Mouse (Mus musculus) limb, embryonic 15.5 days (tissue): ENCODE data around the gene Lhx4. TPM values are rescaled to one million over a fixed set of nuclear protein-coding genes. Genes with fewer than 3 reads are reported as not detected.
A peak's percentile ranks its signal among the peaks of the same experiment; 100 is the strongest.

Experiments
- ATAC-seq: fragments of 200-750 bp; cut with Nextera tagmentation; 2 replicates; pipeline ENCODE4 v1.8.0; 2017; ENCODE audit warnings: low read depth, moderate TSS enrichment; ENCODE audit not compliant: insufficient number of reproducible peaks, low FRiP score, low TSS enrichment
- H3K27ac ChIP-seq: fragments of 300-500 bp; sonication (generic); 2 replicates; pipeline ENCODE4 v1.5.1; 2015; ENCODE audit warnings: moderate library complexity, mild to moderate bottlenecking, inconsistent platforms
- H3K27me3 ChIP-seq: fragments of 300-500 bp; sonication (generic); 2 replicates; pipeline ENCODE4 v1.6.1; 2015; ENCODE audit warnings: inconsistent platforms
- H3K36me3 ChIP-seq: fragments of 300-500 bp; sonication (generic); 2 replicates; pipeline ENCODE4 v1.6.1; 2015; ENCODE audit warnings: inconsistent platforms
- H3K4me1 ChIP-seq: fragments of 300-500 bp; sonication (generic); 2 replicates; pipeline ENCODE4 v1.6.1; 2015; ENCODE audit warnings: inconsistent platforms
- H3K4me2 ChIP-seq: fragments of 300-500 bp; sonication (generic); 2 replicates; pipeline ENCODE4 v1.6.1; 2015; ENCODE audit warnings: mild to moderate bottlenecking, inconsistent platforms
- H3K4me3 ChIP-seq: fragments of 300-500 bp; sonication (generic); 2 replicates; pipeline ENCODE4 v1.5.1; 2015; ENCODE audit warnings: mild to moderate bottlenecking, inconsistent platforms
- H3K9ac ChIP-seq: fragments of 300-500 bp; sonication (generic); 2 replicates; pipeline ENCODE4 v1.6.1; 2015; ENCODE audit warnings: inconsistent platforms
- H3K9me3 ChIP-seq: fragments of 300-500 bp; sonication (generic); 2 replicates; pipeline ENCODE4 v1.6.1; 2016; ENCODE audit warnings: inconsistent platforms
- WGBS: fragments of 180-500 bp; shearing (Covaris S2); methylation state at CpG from one replicate; pipeline ENCODE4 v1.1.7; 2015; 5-methylcytosine and 5-hydroxymethylcytosine counted together
- polyA plus RNA-seq: library from polyadenylated mRNA; unstranded; fragments of >200 nt; fragmentation: Nextera tagmentation; extraction: Ambion mirVana; gene quantifications from 2 replicates; pipeline ENCODE4 v1.2.1, GENCODE M21; 2015

The Lhx4 gene
- polyA plus RNA-seq, 1 experiment from 2014 or later, result 0.04 TPM

- no peak overlapping the region for H3K4me2 ChIP-seq
- no peaks in the 10 kb centered on the region for H3K9me3 ChIP-seq
- 0 out of 2 replicates have a peak, but pooled peaks have one; percentile 41 for ATAC-seq
- H3K9ac ChIP-seq, result no peak overlapping the region
- WGBS, result 64% methylated on average over 14 of the region's 14 CpGs
- H3K27ac ChIP-seq, result no peak overlapping the region
- no peaks in the 10 kb centered on the region for H3K4me1 ChIP-seq
- no peak overlapping the region for H3K4me3 ChIP-seq
- H3K36me3 ChIP-seq, result peaks cover 37% of the 10 kb centered on the region
- H3K27me3 ChIP-seq, result no peaks in the 10 kb centered on the region; the same call in 1 of the 2 replicates
These were observed 26.4 kb upstream of the Lhx4 start for GRCm38 (mm10) chr1:155777641-155778625.

- Histone ChIP-seq H3K27ac (no peak overlapping the region), H3K27me3 (no peaks in the 10 kb centered on the region), H3K4me2 (no peak overlapping the region), H3K36me3 (no peaks in the 10 kb centered on the region), H3K9ac (no peak overlapping the region), H3K4me3 (no peak overlapping the region), H3K9me3 (no peaks in the 10 kb centered on the region), H3K4me1 (no peaks in the 10 kb centered on the region)
- ATAC-seq, result no peak
- WGBS, result 54% methylated on average over 12 of the region's 12 CpGs
These were observed 7.7 kb upstream of the Lhx4 start for GRCm38 (mm10) chr1:155759167-155759566.

- Histone ChIP-seq H3K36me3 (no peaks in the 10 kb centered on the region), H3K4me1 (no peaks in the 10 kb centered on the region), H3K9me3 (no peaks in the 10 kb centered on the region), H3K27me3 (peaks cover 3% of the 10 kb centered on the region), H3K4me3 (no peak overlapping the region), H3K9ac (no peak overlapping the region), H3K27ac (no peak overlapping the region), H3K4me2 (no peak overlapping the region)
- 87% methylated on average over 4 of the region's 4 CpGs for WGBS
- ATAC-seq, result no peak
These were observed 7.2 kb upstream of the Lhx4 start for GRCm38 (mm10) chr1:155758711-155759110.

GRCm38 (mm10) chr1:155757621-155758020 lies 6.1 kb upstream of the Lhx4 start:
- no peak overlapping the region for H3K27ac ChIP-seq
- H3K4me1 ChIP-seq, result no peaks in the 10 kb centered on the region
- no peak overlapping the region for H3K4me2 ChIP-seq
- peaks cover 13% of the 10 kb centered on the region for H3K27me3 ChIP-seq
- 73% methylated on average over 7 of the region's 7 CpGs for WGBS
- H3K4me3 ChIP-seq, result no peak overlapping the region
- no peaks in the 10 kb centered on the region for H3K36me3 ChIP-seq
- H3K9me3 ChIP-seq, result no peaks in the 10 kb centered on the region
- no peak for ATAC-seq
- H3K9ac ChIP-seq, result no peak overlapping the region

- Histone ChIP-seq H3K4me2 (no peak overlapping the region), H3K9me3 (no peaks in the 10 kb centered on the region), H3K27ac (no peak overlapping the region), H3K9ac (no peak overlapping the region), H3K36me3 (no peaks in the 10 kb centered on the region), H3K27me3 (peaks cover 54% of the 10 kb centered on the region), H3K4me1 (0 out of 2 replicates have a peak, but pooled peaks cover 4% of the 10 kb centered on the region), H3K4me3 (no peak overlapping the region)
- 76% methylated on average over 9 of the region's 9 CpGs for WGBS
- no peak for ATAC-seq
These were observed 1.9 kb upstream of the Lhx4 start for GRCm38 (mm10) chr1:155753411-155753810.

- no peaks in the 10 kb centered on the region for H3K9me3 ChIP-seq
- no peaks in the 10 kb centered on the region for H3K36me3 ChIP-seq
- H3K27me3 ChIP-seq, result peaks cover 82% of the 10 kb centered on the region
- no peak overlapping the region for H3K9ac ChIP-seq
- 0 out of 2 replicates have a peak, but pooled peaks cover 4% of the 10 kb centered on the region for H3K4me1 ChIP-seq
- WGBS, result 11% methylated on average over 11 of the region's 11 CpGs
- no peak for ATAC-seq
- no peak overlapping the region for H3K4me3 ChIP-seq
- no peak overlapping the region for H3K27ac ChIP-seq
- no peak overlapping the region for H3K4me2 ChIP-seq
These were observed 836 bp downstream of the Lhx4 start for GRCm38 (mm10) chr1:155750517-155751178.

GRCm38 (mm10) chr1:155747911-155748310 lies 3.6 kb downstream of the Lhx4 start:
- Histone ChIP-seq H3K4me3 (no peak overlapping the region), H3K9me3 (no peaks in the 10 kb centered on the region), H3K36me3 (no peaks in the 10 kb centered on the region), H3K27me3 (peaks cover 86% of the 10 kb centered on the region), H3K4me2 (no peak overlapping the region), H3K4me1 (peaks cover 7% of the 10 kb centered on the region), H3K9ac (no peak overlapping the region), H3K27ac (no peak overlapping the region)
- 77% methylated on average over 5 of the region's 5 CpGs for WGBS
- no peak for ATAC-seq

GRCm38 (mm10) chr1:155747011-155747410 lies 4.5 kb downstream of the Lhx4 start:
- Histone ChIP-seq H3K27ac (no peak overlapping the region), H3K4me2 (no peak overlapping the region), H3K36me3 (no peaks in the 10 kb centered on the region), H3K9ac (no peak overlapping the region), H3K27me3 (peaks cover 87% of the 10 kb centered on the region), H3K4me1 (peaks cover 16% of the 10 kb centered on the region), H3K9me3 (no peaks in the 10 kb centered on the region), H3K4me3 (no peak overlapping the region)
- 13% methylated on average over 8 of the region's 8 CpGs for WGBS
- no peak for ATAC-seq

GRCm38 (mm10) chr1:155742411-155743363 lies 8.8 kb downstream of the Lhx4 start:
- H3K27ac ChIP-seq, result no peak overlapping the region
- under 1% methylated on average over 81 of the region's 81 CpGs for WGBS
- 0 out of 2 replicates have a peak, but pooled peaks have one; percentile 8 for ATAC-seq

GRCm38 (mm10) chr1:155741988-155742387 lies 9.5 kb downstream of the Lhx4 start:
- Histone ChIP-seq H3K27me3 (peaks cover 88% of the 10 kb centered on the region), H3K4me2 (peak overlapping the region; percentile 97), H3K4me1 (peaks cover 37% of the 10 kb centered on the region), H3K9me3 (no peaks in the 10 kb centered on the region), H3K4me3 (peak overlapping the region; percentile 50), H3K9ac (0 out of 2 replicates have a peak overlapping the region, but pooled peaks have one; percentile 10), H3K27ac (no peak overlapping the region), H3K36me3 (no peaks in the 10 kb centered on the region)
- ATAC-seq, result 0 out of 2 replicates have a peak, but pooled peaks have one; percentile 22
- WGBS, result under 1% methylated on average over 26 of the region's 26 CpGs

More at GRCm38 (mm10) chr1:155742411-155743363, 8.8 kb downstream of the Lhx4 start:
- H3K4me1 ChIP-seq, result peaks cover 31% of the 10 kb centered on the region
- H3K9me3 ChIP-seq, result no peaks in the 10 kb centered on the region
- H3K4me3 ChIP-seq, result peak overlapping the region; percentile 50
- H3K36me3 ChIP-seq, result no peaks in the 10 kb centered on the region
- H3K4me2 ChIP-seq, result peak overlapping the region; percentile 97
- peaks cover 88% of the 10 kb centered on the region for H3K27me3 ChIP-seq
- H3K9ac ChIP-seq, result 0 out of 2 replicates have a peak overlapping the region, but pooled peaks have one; percentile 10

GRCm38 (mm10) chr1:155741378-155741945 lies 10.0 kb downstream of the Lhx4 start:
- Histone ChIP-seq H3K4me2 (peak overlapping the region; percentile 97), H3K9ac (no peak overlapping the region), H3K27me3 (peaks cover 88% of the 10 kb centered on the region), H3K9me3 (no peaks in the 10 kb centered on the region), H3K27ac (no peak overlapping the region), H3K4me3 (peak overlapping the region; percentile 50), H3K36me3 (no peaks in the 10 kb centered on the region), H3K4me1 (peaks cover 40% of the 10 kb centered on the region)
- WGBS, result 1% methylated on average over 34 of the region's 34 CpGs
- no peak for ATAC-seq
